Mouse (Mus musculus) heart, adult 9 months (tissue): ENCODE measurements around the gene Zbtb22.

Source experiments
- DNase-seq, 2 experiments: peaks; one replicate each; pipeline ENCODE4 v3.0.0; 2022; ENCODE audit warnings: low spot score in 2 of 2

Gene Zbtb22

GRCm38 (mm10) chr17:33920282-33921097 lies 4.8 kb downstream of the Zbtb22 start:
- DNase-seq, result peak; percentile 74 to 82

- no peak for DNase-seq
Measured at GRCm38 (mm10) chr17:33921361-33921760, 5.7 kb downstream of the Zbtb22 start.

GRCm38 (mm10) chr17:33924577-33925283 lies 9.0 kb downstream of the Zbtb22 start:
- DNase-seq, result no peak

GRCm38 (mm10) chr17:33925406-33926116 lies 9.9 kb downstream of the Zbtb22 start:
- DNase-seq, result no peak

- no peak for DNase-seq
Measured at GRCm38 (mm10) chr17:33926207-33926932, 10.7 kb downstream of the Zbtb22 start.

GRCm38 (mm10) chr17:33928251-33928947 lies 12.7 kb downstream of the Zbtb22 start:
- no peak for DNase-seq

GRCm38 (mm10) chr17:33929371-33930279 lies 13.9 kb downstream of the Zbtb22 start, which contains the start of gene Rgl2:
Gene Rgl2 (plus strand): TSS chr17:33929543.
- DNase-seq, result peak; percentile 80 to 87

GRCm38 (mm10) chr17:33930280-33931158 lies 14.8 kb downstream of the Zbtb22 start:
- DNase-seq, result peak; percentile 71 to 74

GRCm38 (mm10) chr17:33931159-33931866 lies 15.6 kb downstream of the Zbtb22 start:
- DNase-seq, result no peak

- no peak for DNase-seq
Measured at GRCm38 (mm10) chr17:33931947-33932346, 16.2 kb downstream of the Zbtb22 start.

- DNase-seq, result no peak
Measured at GRCm38 (mm10) chr17:33932448-33932847, 16.7 kb downstream of the Zbtb22 start.

GRCm38 (mm10) chr17:33932970-33933369 lies 17.3 kb downstream of the Zbtb22 start:
- DNase-seq, result no peak

- no peak for DNase-seq
Measured at GRCm38 (mm10) chr17:33935422-33936055, 19.8 kb downstream of the Zbtb22 start.

GRCm38 (mm10) chr17:33936993-33937392 lies 21.3 kb downstream of the Zbtb22 start:
- no peak for DNase-seq

- DNase-seq, result no peak
Measured at GRCm38 (mm10) chr17:33938783-33939182, 23.1 kb downstream of the Zbtb22 start.

- peak; percentile 84 to 92 for DNase-seq
Measured at GRCm38 (mm10) chr17:33940206-33940805, 24.6 kb downstream of the Zbtb22 start, which contains the start of the genes Pfdn6 and Wdr46. Gene Pfdn6 (minus strand): TSS chr17:33940343. Gene Wdr46 (plus strand): TSS chr17:33940660.

- DNase-seq, result no peak
Measured at GRCm38 (mm10) chr17:33940981-33941380, 25.3 kb downstream of the Zbtb22 start.
